Mouse (Mus musculus) kidney, adult 2 months (tissue): ENCODE results near the gene Irs1.

ENCODE experiments used
- CTCF ChIP-seq: fragments of 200-500 bp; conservative IDR thresholded peaks from 2 replicates; pipeline ENCODE4 v1.5.1; 2011; ENCODE audit warnings: low read depth, mild to moderate bottlenecking, control low read depth, low read length, moderate library complexity, mixed read lengths; ENCODE audit not compliant: insufficient read depth, insufficient read length
- POLR2A ChIP-seq: fragments of 200-500 bp; IDR thresholded peaks from one replicate; pipeline ENCODE4 v1.6.1; 2011; ENCODE audit warnings: low read depth, low read length, control low read depth

GRCm38 (mm10) chr1:82316111-82316745 is 25.0 kb upstream of the Irs1 start, which contains the start of gene Rhbdd1:
- TF ChIP-seq CTCF, result no peak
- TF ChIP-seq POLR2A, result peak; percentile 92
